Mouse (Mus musculus) forebrain, embryonic 12.5 days (tissue): ENCODE data around the gene Taf8. TPM values are rescaled to one million over a fixed set of nuclear protein-coding genes. Genes with fewer than 3 reads are reported as not detected.

ENCODE experiments used
- ATAC-seq: fragments of 200-750 bp; cut with Nextera tagmentation; 2 replicates; pipeline ENCODE4 v1.8.0; 2017; ENCODE audit warnings: moderate TSS enrichment; ENCODE audit not compliant: low FRiP score
- H3K27ac ChIP-seq: fragments of 300-500 bp; sonication (generic); 2 replicates; pipeline ENCODE4 v1.5.1; 2016; ENCODE audit warnings: mild to moderate bottlenecking
- H3K27me3 ChIP-seq: fragments of 300-500 bp; sonication (generic); 2 replicates; pipeline ENCODE4 v1.6.1; 2016; ENCODE audit warnings: mild to moderate bottlenecking
- H3K36me3 ChIP-seq: fragments of 300-500 bp; sonication (generic); replicated peaks from 2 replicates; pipeline ENCODE4 v1.6.1; 2016; ENCODE audit warnings: mild to moderate bottlenecking
- H3K4me1 ChIP-seq: fragments of 300-500 bp; sonication (generic); 2 replicates; pipeline ENCODE4 v1.6.1; 2016
- H3K4me2 ChIP-seq: fragments of 300-500 bp; sonication (generic); 2 replicates; pipeline ENCODE4 v1.6.1; 2016; ENCODE audit warnings: mild to moderate bottlenecking, moderate library complexity
- H3K4me3 ChIP-seq: fragments of 300-500 bp; sonication (generic); replicated peaks from 2 replicates; pipeline ENCODE4 v1.5.1; 2016; ENCODE audit warnings: mild to moderate bottlenecking
- H3K9ac ChIP-seq: fragments of 300-500 bp; sonication (generic); 2 replicates; pipeline ENCODE4 v1.6.1; 2016; ENCODE audit warnings: mild to moderate bottlenecking
- H3K9me3 ChIP-seq: fragments of 300-500 bp; sonication (generic); 2 replicates; pipeline ENCODE4 v1.6.1; 2016
- WGBS: fragments of 180-500 bp; shearing (Covaris S2); methylation state at CpG from one replicate; pipeline ENCODE4 v1.1.7; 2016; 5-methylcytosine and 5-hydroxymethylcytosine counted together
- polyA plus RNA-seq: library from polyadenylated mRNA; unstranded; fragments of >200 nt; fragmentation: Nextera tagmentation; extraction: Ambion mirVana; gene quantifications from 2 replicates; pipeline ENCODE4 v1.2.1, GENCODE M21; 2016

The Taf8 gene
- polyA plus RNA-seq, 1 experiment from 2014 or later, result 31.1 TPM

DNA sequence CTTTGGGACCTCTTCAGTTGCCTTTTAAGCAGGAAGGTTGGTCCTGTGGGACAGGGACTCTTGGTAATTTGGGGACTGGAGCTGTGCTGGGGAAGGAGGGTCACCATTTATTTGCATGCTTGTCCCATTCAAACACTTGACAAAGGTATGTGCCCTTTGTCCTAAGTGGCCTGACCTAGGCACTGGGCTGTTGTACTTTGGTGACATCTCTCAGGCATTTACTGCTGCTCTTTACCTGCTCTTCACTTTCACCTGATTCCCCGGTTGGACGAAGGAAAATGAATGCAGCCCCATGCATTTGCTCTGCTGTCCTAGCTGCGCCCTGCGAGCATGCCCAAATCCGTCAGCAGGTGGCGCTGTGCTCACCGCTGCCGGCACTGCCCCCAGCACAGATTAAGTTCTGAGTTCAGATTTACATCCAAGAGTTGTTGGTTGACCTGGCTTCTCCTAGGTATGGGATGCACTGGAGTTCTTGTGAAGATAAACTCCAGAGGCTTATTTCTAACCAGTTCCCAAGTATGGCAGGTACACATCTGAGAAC lies 28.6 kb downstream of the Taf8 start:
- H3K4me3 ChIP-seq, result no peak overlapping the region
- no peaks in the 10 kb centered on the region for H3K9me3 ChIP-seq
- no peak overlapping the region for H3K9ac ChIP-seq
- no peak for ATAC-seq
- 17% methylated on average over 8 of the region's 8 CpGs for WGBS
- H3K36me3 ChIP-seq, result no peaks in the 10 kb centered on the region
- peaks cover 25% of the 10 kb centered on the region for H3K27me3 ChIP-seq
- H3K27ac ChIP-seq, result no peak overlapping the region
- H3K4me2 ChIP-seq, result no peak overlapping the region
- peaks cover 7% of the 10 kb centered on the region for H3K4me1 ChIP-seq

DNA sequence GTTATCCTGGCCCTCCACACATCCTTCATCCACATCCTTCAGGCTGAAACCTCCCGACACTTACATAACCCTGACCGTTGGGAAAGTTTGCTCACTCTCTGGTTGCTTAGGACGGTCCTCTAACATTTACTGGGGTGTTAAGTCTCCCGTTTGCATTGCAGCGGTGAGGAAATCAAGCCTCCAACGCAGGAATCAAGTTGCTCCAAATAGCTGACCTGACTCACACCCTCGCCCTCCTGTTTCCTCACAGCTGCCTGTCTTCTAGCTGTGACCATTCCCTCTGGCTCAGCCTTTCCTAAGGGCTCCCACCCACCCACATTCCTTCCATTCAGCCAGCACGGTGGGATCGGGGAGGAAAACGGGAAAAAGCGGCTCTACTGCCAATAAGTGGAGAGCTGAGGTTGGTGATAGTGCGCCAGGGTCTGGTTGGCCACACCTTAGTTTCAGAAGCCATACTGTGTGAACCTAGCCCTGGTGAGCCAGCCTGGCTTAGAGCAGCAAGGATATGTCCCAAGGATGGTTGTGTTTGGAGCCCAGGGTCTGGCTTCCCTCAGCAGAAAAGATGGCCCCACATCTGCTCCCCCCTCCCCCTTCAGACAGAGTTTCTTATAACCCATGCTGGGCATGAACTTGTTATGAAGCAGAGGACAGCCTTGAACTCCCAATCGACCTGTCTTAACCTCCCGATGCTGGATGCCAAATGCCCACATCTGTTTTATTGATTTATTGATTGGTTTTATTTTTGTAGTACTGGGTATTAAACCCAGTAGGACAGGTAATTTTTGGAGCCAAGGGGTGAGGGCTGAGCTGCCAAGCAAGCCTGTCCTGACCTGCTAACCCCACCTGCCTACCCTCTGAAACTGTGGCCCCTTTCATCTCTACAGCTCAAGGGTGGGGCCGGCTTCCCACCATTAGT lies 29.4 kb downstream of the Taf8 start:
- peaks cover 15% of the 10 kb centered on the region for H3K4me1 ChIP-seq
- WGBS, result 61% methylated on average over 15 of the region's 15 CpGs
- no peak overlapping the region for H3K4me3 ChIP-seq
- H3K27ac ChIP-seq, result no peak overlapping the region
- no peaks in the 10 kb centered on the region for H3K9me3 ChIP-seq
- ATAC-seq, result no peak
- H3K4me2 ChIP-seq, result no peak overlapping the region
- no peaks in the 10 kb centered on the region for H3K36me3 ChIP-seq
- no peak overlapping the region for H3K9ac ChIP-seq
- peaks cover 33% of the 10 kb centered on the region for H3K27me3 ChIP-seq

DNA sequence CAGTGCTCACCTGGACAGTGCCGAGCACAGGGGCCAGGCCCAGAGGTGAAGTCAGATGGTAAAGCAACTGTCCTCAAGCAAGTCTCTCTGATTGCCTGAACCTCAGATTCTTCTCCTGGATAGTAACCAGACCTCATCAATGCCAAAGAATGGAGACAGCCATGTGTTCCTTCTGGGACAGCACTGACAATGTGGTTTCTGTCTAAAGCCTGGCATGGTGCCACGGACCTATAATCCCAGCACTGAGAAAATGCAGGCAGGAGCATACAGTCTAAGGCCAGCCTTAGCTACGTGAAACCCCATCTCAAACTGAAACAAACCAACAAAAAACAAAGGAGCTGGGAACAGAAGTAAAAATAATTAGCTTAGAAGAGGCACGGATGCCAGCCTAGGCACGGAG lies 31.4 kb downstream of the Taf8 start:
- Histone ChIP-seq H3K27me3 (peaks cover 51% of the 10 kb centered on the region), H3K9ac (no peak overlapping the region), H3K9me3 (no peaks in the 10 kb centered on the region), H3K27ac (no peak overlapping the region), H3K4me2 (no peak overlapping the region), H3K4me3 (no peak overlapping the region), H3K36me3 (no peaks in the 10 kb centered on the region), H3K4me1 (peaks cover 19% of the 10 kb centered on the region)
- WGBS, result 78% methylated on average over 5 of the region's 5 CpGs
- ATAC-seq, result no peak

DNA sequence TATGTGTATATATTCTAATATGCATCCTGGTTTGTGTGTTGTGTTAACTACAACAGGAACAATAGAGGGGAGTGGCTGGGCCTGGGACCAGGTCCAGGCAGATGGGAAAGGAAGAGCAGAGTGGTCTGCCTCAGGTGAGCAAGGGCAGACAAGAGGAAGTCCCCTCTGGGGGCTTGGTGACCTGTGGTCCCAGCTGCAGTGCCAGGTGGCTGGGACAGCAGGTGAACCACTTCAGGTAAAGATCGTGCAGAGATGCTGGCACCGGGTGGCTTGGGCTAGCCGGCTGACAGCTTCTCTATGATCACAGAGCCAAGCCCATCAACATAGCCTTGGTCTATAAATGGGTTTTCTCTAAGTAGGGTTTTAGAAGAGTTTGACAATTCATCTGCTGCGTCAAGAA lies 32.0 kb downstream of the Taf8 start:
- WGBS, result 94% methylated on average over 4 of the region's 4 CpGs
- Histone ChIP-seq H3K9ac (no peak overlapping the region), H3K4me1 (peaks cover 19% of the 10 kb centered on the region), H3K36me3 (no peaks in the 10 kb centered on the region), H3K27me3 (peaks cover 57% of the 10 kb centered on the region), H3K4me3 (no peak overlapping the region), H3K27ac (no peak overlapping the region), H3K9me3 (no peaks in the 10 kb centered on the region), H3K4me2 (no peak overlapping the region)
- ATAC-seq, result no peak

DNA sequence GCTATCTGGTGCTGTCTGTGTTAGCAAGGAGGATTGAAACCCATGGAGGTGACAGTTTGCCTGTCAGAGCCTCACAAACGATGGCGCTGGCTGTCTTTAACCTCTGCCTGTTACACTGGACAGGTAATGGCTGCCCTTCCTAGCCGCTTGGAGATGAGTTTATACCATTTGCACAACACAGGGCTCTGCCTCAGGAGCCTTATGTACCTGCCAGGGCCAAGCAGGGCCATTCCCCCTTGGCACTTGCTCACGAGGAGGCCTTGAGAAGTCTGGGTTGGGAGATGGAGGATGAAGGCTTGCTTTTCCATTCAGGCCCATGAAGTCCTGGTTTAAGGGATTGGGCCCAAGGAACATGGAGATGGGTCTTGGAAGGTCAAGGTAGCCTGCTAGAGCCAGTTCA lies 32.5 kb downstream of the Taf8 start:
- Histone ChIP-seq H3K9ac (no peak overlapping the region), H3K36me3 (no peaks in the 10 kb centered on the region), H3K4me1 (peaks cover 21% of the 10 kb centered on the region), H3K4me2 (no peak overlapping the region), H3K4me3 (no peak overlapping the region), H3K27ac (no peak overlapping the region), H3K27me3 (peaks cover 61% of the 10 kb centered on the region), H3K9me3 (no peaks in the 10 kb centered on the region)
- ATAC-seq, result no peak
- WGBS, result 89% methylated on average over 4 of the region's 4 CpGs

DNA sequence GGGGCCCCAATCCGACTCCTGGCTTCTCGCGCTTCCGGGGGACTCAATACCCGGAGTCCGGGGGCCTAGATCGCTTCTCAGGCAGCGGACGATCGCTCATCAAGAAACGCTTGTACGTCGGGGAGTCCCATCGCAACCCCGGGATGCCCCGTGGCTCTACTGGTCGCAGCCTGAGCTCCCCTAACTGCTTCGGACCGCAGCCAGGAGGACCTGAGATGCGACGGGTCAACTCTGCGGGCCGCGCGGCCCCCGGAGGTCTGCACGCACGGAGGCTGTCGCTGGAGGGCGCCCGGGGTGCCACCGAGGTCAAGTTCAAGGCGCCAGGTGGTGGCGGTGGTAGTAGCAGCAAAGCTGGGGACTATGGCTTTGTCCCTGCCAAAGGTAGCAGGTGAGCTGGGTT lies 33.6 kb downstream of the Taf8 start:
- ATAC-seq, result no peak
- Histone ChIP-seq H3K9ac (no peak overlapping the region), H3K27me3 (peaks cover 68% of the 10 kb centered on the region), H3K4me2 (peak overlapping the region; percentile 40), H3K36me3 (no peaks in the 10 kb centered on the region), H3K4me1 (peaks cover 21% of the 10 kb centered on the region), H3K4me3 (peak overlapping the region; percentile 21), H3K27ac (no peak overlapping the region), H3K9me3 (no peaks in the 10 kb centered on the region)
- 8% methylated on average over 34 of the region's 34 CpGs for WGBS

DNA sequence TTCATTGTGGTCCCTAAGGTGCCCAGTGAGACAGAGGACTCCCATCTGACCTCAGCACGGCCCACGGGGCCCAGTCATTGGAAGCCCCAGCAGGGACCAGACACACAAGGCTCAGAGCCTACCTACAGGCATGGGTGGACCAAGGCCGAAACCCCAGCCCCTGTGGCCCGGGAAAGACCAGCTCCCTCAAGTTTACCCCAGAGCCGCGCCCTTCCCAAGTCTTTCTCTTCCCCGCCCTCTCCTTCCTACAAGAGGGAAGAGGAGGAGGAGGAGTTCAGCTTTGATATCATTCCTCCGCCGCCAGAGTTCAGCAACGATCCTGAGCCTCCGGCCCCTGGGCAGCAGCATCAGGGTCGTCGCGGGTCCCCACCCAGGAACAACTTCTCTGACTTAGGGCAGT lies 34.0 kb downstream of the Taf8 start:
- H3K4me1 ChIP-seq, result peaks cover 21% of the 10 kb centered on the region
- no peak for ATAC-seq
- H3K27me3 ChIP-seq, result peaks cover 68% of the 10 kb centered on the region
- WGBS, result 21% methylated on average over 13 of the region's 14 CpGs
- H3K36me3 ChIP-seq, result no peaks in the 10 kb centered on the region
- no peaks in the 10 kb centered on the region for H3K9me3 ChIP-seq
- H3K9ac ChIP-seq, result no peak overlapping the region
- H3K4me2 ChIP-seq, result peak overlapping the region; percentile 40
- no peak overlapping the region for H3K27ac ChIP-seq
- H3K4me3 ChIP-seq, result peak overlapping the region; percentile 21

DNA sequence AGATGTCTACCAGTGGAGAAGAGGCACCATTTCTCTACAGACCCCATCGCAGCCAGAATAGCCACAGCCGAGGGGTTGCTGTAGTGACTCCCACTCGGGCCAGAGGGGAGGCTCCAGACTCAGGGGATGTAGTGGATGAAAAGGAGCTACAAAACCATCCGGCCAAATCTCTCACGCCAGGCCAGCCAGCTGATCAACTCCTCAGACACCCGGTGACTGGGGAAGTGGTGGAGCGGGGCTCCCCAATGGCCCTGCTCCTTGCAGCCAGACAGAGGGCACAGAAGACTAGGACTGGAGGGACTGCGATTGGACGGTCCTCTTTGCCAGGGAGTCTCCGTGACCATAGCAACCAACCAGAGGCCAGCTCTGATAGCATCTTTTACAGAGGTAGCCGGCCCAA lies 34.4 kb downstream of the Taf8 start:
- Histone ChIP-seq H3K4me2 (no peak overlapping the region), H3K4me1 (peaks cover 21% of the 10 kb centered on the region), H3K27ac (no peak overlapping the region), H3K4me3 (no peak overlapping the region), H3K27me3 (peaks cover 68% of the 10 kb centered on the region), H3K36me3 (no peaks in the 10 kb centered on the region), H3K9me3 (no peaks in the 10 kb centered on the region), H3K9ac (no peak overlapping the region)
- ATAC-seq, result no peak
- WGBS, result 53% methylated on average over 11 of the region's 11 CpGs

DNA sequence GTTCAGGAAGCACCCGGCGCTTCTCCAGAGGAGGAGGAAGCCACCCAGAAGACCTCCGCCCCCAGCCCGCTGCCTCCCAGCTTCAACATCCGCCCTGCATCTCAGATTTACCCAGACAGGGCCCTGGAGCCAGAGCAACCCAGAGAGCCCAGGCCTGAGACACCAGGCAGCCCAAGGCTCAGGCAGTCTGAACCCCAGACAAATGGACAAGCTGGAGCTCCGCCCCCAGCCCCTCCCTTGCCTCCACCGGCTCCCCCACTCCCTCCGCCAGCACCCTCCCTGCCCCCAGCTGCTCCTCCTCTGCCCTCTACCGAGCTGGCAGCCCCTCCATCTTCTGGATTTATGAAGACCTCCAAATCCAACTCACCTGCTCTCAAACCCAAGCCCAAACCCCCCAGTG lies 35.8 kb downstream of the Taf8 start:
- Histone ChIP-seq H3K36me3 (no peaks in the 10 kb centered on the region), H3K9ac (no peak overlapping the region), H3K27ac (no peak overlapping the region), H3K4me3 (no peak overlapping the region), H3K9me3 (no peaks in the 10 kb centered on the region), H3K4me2 (no peak overlapping the region), H3K27me3 (peaks cover 68% of the 10 kb centered on the region), H3K4me1 (peaks cover 21% of the 10 kb centered on the region)
- no peak for ATAC-seq
- 44% methylated on average over 9 of the region's 9 CpGs for WGBS

DNA sequence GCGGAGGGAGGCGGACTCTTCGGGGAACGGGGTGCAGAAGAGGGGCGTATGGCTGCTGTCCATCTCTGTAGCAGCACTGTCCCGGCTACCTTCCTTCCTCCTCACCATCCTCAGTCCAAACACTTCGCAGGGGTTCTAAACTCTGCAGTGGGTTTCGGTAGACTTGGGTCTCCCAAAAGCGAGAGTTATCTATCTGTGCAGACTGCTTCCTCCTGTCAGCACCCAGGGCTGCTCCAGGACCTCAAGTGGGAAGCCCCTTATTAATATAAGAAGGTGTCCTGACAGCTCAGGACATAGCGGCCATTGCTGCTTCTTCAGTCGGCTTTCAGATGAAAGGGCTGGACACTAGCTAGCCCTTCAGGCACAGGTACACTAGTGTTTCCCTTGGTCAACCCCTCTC lies 37.1 kb downstream of the Taf8 start:
- H3K36me3 ChIP-seq, result no peaks in the 10 kb centered on the region
- no peak overlapping the region for H3K27ac ChIP-seq
- H3K4me3 ChIP-seq, result no peak overlapping the region
- no peak overlapping the region for H3K4me2 ChIP-seq
- 80% methylated on average over 11 of the region's 11 CpGs for WGBS
- H3K9ac ChIP-seq, result no peak overlapping the region
- H3K9me3 ChIP-seq, result no peaks in the 10 kb centered on the region
- ATAC-seq, result no peak
- H3K27me3 ChIP-seq, result peaks cover 71% of the 10 kb centered on the region
- H3K4me1 ChIP-seq, result peaks cover 16% of the 10 kb centered on the region

DNA sequence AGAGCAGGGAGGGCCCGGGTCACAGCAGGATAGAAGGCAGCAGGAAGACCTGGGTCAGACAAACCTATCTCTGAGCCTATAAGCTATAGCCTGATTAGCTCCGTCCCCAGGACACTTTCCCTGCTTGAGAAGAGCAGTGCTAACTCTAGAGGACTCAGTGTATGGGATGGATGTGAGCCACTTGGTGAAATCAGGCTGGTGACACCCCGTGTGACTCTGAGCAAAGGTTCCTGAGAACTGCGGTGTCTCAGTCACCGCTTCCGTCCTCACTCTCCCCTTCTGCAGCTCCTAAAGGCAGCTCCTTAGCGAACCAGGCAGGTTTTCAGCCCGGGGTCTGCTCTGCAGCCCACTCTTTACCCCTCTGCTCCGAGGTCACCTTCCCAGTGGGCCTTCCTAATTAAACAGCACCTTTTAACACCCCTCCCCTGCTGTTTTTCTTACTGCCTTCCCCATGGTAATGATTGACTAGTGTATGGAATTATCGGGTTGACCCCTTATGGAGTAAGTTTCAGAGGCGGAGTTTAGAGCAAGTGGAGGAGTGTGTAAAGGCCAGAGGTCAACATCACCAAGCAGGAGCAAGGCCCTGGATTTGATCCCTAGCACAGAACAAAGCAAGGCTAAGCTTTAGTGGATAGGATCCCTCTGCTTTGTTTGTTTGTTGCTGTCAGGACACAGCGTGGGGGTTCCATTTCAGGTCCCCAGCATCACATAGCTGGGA lies 37.7 kb downstream of the Taf8 start:
- Histone ChIP-seq H3K27me3 (peaks cover 66% of the 10 kb centered on the region), H3K4me2 (no peak overlapping the region), H3K4me3 (no peak overlapping the region), H3K27ac (no peak overlapping the region), H3K9ac (no peak overlapping the region), H3K9me3 (no peaks in the 10 kb centered on the region), H3K4me1 (peaks cover 16% of the 10 kb centered on the region), H3K36me3 (no peaks in the 10 kb centered on the region)
- no peak for ATAC-seq
- 48% methylated on average over 12 of the region's 12 CpGs for WGBS

DNA sequence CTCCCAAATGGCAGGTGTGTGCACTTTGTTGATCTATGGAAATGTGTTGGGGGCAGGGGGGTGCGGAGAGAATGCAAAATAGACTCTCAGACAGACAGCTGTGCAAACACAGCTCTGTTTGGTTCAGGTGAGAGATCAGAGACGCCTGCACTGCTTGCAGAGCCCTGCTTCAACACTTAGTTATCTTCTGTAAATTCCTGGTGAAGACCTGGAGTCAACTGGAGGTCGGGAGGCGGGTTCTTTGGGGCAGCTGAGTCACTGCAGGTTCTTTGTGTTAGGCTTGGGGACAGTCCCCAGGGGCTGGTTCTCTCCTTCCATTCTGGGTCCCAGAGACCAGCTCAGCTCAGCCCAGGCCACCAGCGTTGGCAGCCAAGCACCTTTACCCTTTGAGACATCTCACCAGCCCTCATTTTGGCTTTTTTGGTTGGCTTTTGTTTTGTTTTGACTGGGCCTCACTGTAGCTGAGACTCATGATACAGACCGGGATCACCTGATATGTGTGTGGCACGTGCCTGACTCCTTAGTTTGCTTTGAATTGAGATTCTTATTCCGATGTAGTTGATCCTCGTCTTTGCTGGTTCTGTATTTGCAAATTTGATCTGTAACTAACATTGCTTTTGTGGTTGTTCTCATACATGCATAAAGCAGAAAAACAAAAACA lies 39.2 kb downstream of the Taf8 start:
- peaks cover 51% of the 10 kb centered on the region for H3K27me3 ChIP-seq
- peaks cover 7% of the 10 kb centered on the region; the same call in 1 of the 2 replicates for H3K4me1 ChIP-seq
- H3K4me3 ChIP-seq, result no peak overlapping the region
- no peak overlapping the region for H3K9ac ChIP-seq
- no peaks in the 10 kb centered on the region for H3K9me3 ChIP-seq
- no peak overlapping the region for H3K4me2 ChIP-seq
- 59% methylated on average over 9 of the region's 9 CpGs for WGBS
- H3K27ac ChIP-seq, result no peak overlapping the region
- ATAC-seq, result no peak
- H3K36me3 ChIP-seq, result no peaks in the 10 kb centered on the region
